Mouse (Mus musculus) neural tube, embryonic 14.5 days (tissue): ENCODE results near the gene Calcrl. TPM values are rescaled to one million over a fixed set of nuclear protein-coding genes. Genes with fewer than 3 reads are reported as not detected.

Source experiments
- ATAC-seq: fragments of 200-750 bp; cut with Nextera tagmentation; 2 replicates; pipeline ENCODE4 v1.8.0; 2017; ENCODE audit warnings: low read depth, mild to moderate bottlenecking, moderate TSS enrichment, moderate library complexity
- H3K27ac ChIP-seq: fragments of 300-500 bp; sonication (generic); 2 replicates; pipeline ENCODE4 v1.5.1; 2014; ENCODE audit warnings: low read depth, mild to moderate bottlenecking, control low read depth, low read length, moderate library complexity, mixed read lengths
- H3K27me3 ChIP-seq: fragments of 300-500 bp; sonication (generic); 2 replicates; pipeline ENCODE4 v1.6.1; 2014; ENCODE audit warnings: low read length; ENCODE audit not compliant: control insufficient read depth, insufficient read depth
- H3K36me3 ChIP-seq: fragments of 300-500 bp; sonication (generic); 2 replicates; pipeline ENCODE4 v1.6.1; 2014; ENCODE audit warnings: low read length, mixed read lengths; ENCODE audit not compliant: control insufficient read depth, insufficient read depth
- H3K4me1 ChIP-seq: fragments of 300-500 bp; sonication (generic); 2 replicates; pipeline ENCODE4 v1.6.1; 2014; ENCODE audit warnings: low read length; ENCODE audit not compliant: control insufficient read depth, insufficient read depth
- H3K4me2 ChIP-seq: fragments of 300-500 bp; sonication (generic); 2 replicates; pipeline ENCODE4 v1.6.1; 2014; ENCODE audit warnings: mild to moderate bottlenecking, low read depth, low read length, control low read depth
- H3K4me3 ChIP-seq: fragments of 300-500 bp; sonication (generic); 2 replicates; pipeline ENCODE4 v1.5.1; 2014; ENCODE audit warnings: low read depth, low read length, control low read depth, mixed read lengths
- H3K9ac ChIP-seq: fragments of 300-500 bp; sonication (generic); replicated peaks from 2 replicates; pipeline ENCODE4 v1.6.1; 2014; ENCODE audit warnings: low read depth, mild to moderate bottlenecking, control low read depth, low read length, mixed read lengths
- H3K9me3 ChIP-seq: fragments of 300-500 bp; sonication (generic); 2 replicates; pipeline ENCODE4 v1.6.1; 2016; ENCODE audit warnings: low read length; ENCODE audit not compliant: control insufficient read depth
- WGBS: fragments of 180-500 bp; shearing (Covaris S2); extraction: QIAGEN DNeasy Blood & Tissue Kit; methylation state at CpG from one replicate; pipeline ENCODE4 v1.1.7; 2014; 5-methylcytosine and 5-hydroxymethylcytosine counted together
- polyA plus RNA-seq: library from polyadenylated mRNA; unstranded; fragments of >200 nt; fragmentation: Nextera tagmentation; extraction: Ambion mirVana; gene quantifications from 2 replicates; pipeline ENCODE4 v1.2.1, GENCODE M21; 2014

Calcrl gene
- polyA plus RNA-seq, result 28.4 and 29.6 TPM in 2 replicates

DNA sequence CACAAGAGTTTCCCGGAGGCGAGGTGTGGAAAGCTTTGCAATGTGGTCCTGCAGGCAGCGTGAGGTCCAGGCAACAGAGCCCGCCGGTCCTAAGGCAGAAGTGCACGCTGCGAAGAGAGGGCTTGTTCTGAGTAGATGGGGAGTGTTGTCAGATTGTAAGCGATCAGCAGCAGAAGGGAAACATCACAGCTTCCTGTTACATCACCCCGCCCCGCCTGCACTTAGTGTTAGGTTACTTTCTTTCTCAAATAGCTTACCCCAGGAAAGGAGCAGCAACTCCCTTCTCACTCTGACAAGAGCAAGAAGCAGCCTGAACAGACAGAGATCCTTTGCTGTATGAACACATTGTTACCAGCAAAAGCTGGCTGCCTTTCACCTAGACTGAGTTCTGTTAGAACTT, at the start of gene Calcrl:
Calcrl (minus strand) TSS at position 274 of the 400 bp plus-strand sequence.
- H3K27ac ChIP-seq, result peak within 1 kb of the TSS; percentile 57; the same call in 1 of the 2 replicates
- H3K36me3 ChIP-seq, result no peaks in the 10 kb centered on the region
- no peaks in the 10 kb centered on the region for H3K9me3 ChIP-seq
- peak within 1 kb of the TSS; percentile 50 for H3K4me2 ChIP-seq
- WGBS, result under 1% methylated on average over 10 of the region's 10 CpGs
- peak within 1 kb of the TSS; percentile 30 for H3K4me3 ChIP-seq
- no peaks in the 10 kb centered on the region for H3K4me1 ChIP-seq
- peak; percentile 76; the same call in 1 of the 2 replicates for ATAC-seq
- H3K9ac ChIP-seq, result 0 out of 2 replicates have a peak within 1 kb of the TSS, but pooled peaks have one; percentile 21
- no peaks in the 10 kb centered on the region for H3K27me3 ChIP-seq

DNA sequence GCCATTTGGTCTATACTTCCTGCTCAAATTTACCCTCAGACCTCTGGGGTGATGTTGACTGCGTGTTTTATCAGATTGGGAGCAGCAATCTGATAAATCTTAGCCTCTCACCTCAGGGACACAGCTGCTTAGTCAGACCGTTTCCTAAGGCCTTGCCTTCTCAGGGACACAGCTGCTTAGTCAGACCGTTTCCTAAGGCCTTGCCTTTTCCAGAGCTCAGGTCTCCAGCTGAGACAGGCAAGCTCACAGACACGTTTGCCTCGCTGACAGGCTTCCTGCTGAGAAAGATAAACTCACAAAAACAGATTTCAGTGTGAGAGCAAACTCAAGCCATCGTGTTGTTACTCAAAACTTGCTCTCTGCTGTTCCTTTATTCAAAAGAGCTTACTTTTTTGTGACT, 49.4 kb upstream of the Calcrl start:
- Histone ChIP-seq H3K27ac (no peak overlapping the region), H3K4me2 (no peak overlapping the region), H3K9me3 (no peaks in the 10 kb centered on the region), H3K4me1 (no peaks in the 10 kb centered on the region), H3K27me3 (no peaks in the 10 kb centered on the region), H3K36me3 (no peaks in the 10 kb centered on the region), H3K9ac (0 out of 2 replicates have a peak overlapping the region, but pooled peaks have one; percentile 28), H3K4me3 (no peak overlapping the region)
- WGBS, result 10% methylated on average over 6 of the region's 6 CpGs
- ATAC-seq, result no peak

DNA sequence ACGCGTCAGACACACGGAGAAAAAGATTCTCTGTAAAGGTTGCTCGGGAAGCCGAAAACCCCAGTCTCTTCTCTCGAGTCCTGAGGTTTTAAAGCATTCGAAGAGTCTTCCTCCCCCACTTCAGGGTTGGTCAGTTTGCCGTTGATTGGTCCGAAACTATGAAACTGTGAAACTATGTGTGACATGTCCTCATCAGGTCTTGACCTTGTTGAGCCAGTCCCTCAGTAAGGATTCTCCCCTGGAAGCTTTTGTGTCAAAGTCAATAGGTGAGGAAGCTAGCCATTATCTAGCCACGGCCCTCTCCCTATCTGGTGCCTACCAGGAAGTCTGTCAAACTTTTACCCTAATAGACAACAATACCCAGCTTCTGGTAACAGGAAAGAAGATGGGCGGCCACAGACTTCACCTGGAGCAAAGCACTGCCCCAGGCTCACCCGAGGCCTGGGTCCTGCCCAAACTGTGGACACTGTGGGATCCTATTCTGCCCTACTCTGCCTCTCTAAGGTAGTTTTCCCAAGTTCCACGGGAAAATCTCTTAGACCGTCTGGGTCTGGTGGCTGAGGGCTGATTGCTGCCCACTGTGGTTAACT, 48.8 kb upstream of the Calcrl start:
- Histone ChIP-seq H3K27ac (no peak overlapping the region), H3K27me3 (no peaks in the 10 kb centered on the region), H3K9me3 (no peaks in the 10 kb centered on the region), H3K4me2 (no peak overlapping the region), H3K36me3 (no peaks in the 10 kb centered on the region), H3K9ac (no peak overlapping the region), H3K4me3 (no peak overlapping the region), H3K4me1 (no peaks in the 10 kb centered on the region)
- ATAC-seq, result no peak
- 81% methylated on average over 14 of the region's 14 CpGs for WGBS

DNA sequence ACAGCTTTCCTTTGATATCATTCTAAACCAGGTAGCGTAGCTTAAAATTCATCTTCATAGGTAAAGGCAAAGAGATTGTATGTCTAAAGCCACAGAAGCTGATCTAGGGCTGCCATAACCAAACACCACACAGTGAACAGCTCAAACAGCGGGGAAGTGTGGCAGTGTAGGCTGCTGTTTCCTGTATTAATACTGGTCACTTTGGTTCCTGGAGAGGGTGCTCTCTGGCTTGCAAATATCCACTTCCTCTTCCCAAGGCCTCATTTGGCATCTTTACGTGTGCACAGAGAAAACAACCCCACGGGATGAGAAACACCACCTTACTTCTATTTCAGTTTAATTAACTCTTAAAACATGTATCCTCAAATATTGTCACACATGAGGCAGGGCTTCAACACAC, 42.2 kb upstream of the Calcrl start:
- Histone ChIP-seq H3K9ac (no peak overlapping the region), H3K4me1 (no peaks in the 10 kb centered on the region), H3K27me3 (no peaks in the 10 kb centered on the region), H3K27ac (no peak overlapping the region), H3K4me3 (no peak overlapping the region), H3K9me3 (no peaks in the 10 kb centered on the region), H3K36me3 (no peaks in the 10 kb centered on the region), H3K4me2 (no peak overlapping the region)
- no peak for ATAC-seq
- WGBS, result 89% methylated on average over 4 of the region's 4 CpGs

DNA sequence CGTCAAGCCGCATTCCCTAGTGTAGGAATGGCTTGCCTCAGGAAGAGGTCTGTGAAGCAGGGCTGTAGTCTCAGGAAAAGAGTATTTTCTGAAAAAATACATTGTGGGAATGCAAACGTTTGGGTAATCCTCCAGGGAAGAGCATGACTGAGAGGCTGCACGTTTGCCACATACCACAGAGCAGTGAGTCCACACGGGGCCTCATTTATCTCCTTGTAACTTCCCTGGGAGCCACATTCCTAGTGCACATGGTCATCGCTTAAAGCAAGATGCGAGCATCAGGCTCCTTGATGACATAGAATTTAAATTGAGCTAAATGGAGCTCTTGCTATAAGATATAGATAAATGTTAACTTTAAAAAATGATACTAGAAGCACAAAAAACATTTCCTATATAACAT, 39.7 kb upstream of the Calcrl start:
- Histone ChIP-seq H3K9ac (no peak overlapping the region), H3K4me3 (no peak overlapping the region), H3K27me3 (no peaks in the 10 kb centered on the region), H3K9me3 (no peaks in the 10 kb centered on the region), H3K27ac (no peak overlapping the region), H3K4me1 (no peaks in the 10 kb centered on the region), H3K36me3 (no peaks in the 10 kb centered on the region), H3K4me2 (no peak overlapping the region)
- WGBS, result 50% methylated on average over 7 of the region's 7 CpGs
- no peak for ATAC-seq

DNA sequence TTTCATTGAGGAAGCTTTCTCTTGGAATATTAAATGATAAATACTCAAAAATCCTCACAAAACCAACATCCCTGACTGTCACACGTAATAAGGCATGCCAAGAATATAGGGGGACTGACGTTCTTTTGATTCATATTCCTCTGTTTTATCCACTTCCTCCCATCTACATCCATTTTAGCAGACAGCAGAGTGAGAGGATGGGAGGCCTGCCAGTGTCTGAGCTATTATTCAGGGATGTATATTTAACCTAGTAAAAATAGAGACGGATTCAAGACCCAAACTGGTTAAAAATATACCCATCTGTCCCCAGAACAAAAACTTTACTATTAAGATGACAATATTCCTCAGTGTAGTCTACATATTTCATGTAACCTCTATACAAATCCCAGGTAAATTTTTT, 37.2 kb upstream of the Calcrl start:
- H3K4me3 ChIP-seq, result no peak overlapping the region
- no peak for ATAC-seq
- 87% methylated on average over 3 of the region's 3 CpGs for WGBS

DNA sequence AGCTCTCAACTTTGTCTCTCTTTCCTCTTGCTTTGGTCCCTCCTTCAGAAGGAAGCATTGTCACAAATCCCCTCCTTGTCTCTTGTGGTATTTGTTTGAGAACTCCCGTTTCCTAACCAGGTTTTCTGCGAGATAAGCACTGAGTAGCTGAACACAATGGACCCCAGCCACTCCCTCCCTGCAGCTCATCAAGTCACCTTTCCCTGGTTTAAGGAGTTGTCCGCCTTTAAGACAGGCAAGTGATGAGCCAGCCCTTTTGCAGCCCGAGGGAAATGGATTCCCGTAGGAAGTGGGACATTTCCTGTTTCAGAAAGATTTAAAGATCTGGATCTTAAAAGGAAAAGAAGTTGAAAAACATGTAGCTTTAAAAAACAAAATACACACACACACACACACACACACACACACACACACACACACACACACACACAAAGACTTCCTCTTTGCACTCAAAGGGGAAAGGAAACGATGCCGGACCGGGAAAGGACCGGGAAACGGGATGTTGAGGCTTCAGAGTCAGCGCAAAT, 34.5 kb upstream of the Calcrl start:
- Histone ChIP-seq H3K9ac (no peak overlapping the region), H3K36me3 (no peaks in the 10 kb centered on the region), H3K27ac (no peak overlapping the region), H3K4me2 (no peak overlapping the region), H3K27me3 (no peaks in the 10 kb centered on the region), H3K4me1 (no peaks in the 10 kb centered on the region), H3K4me3 (no peak overlapping the region), H3K9me3 (no peaks in the 10 kb centered on the region)
- 72% methylated on average over 11 of the region's 11 CpGs for WGBS
- no peak for ATAC-seq

More for the DNA sequence above, 37.2 kb upstream of the Calcrl start:
- H3K27ac ChIP-seq, result no peak overlapping the region
- H3K4me2 ChIP-seq, result no peak overlapping the region
- no peaks in the 10 kb centered on the region for H3K36me3 ChIP-seq
- no peak overlapping the region for H3K9ac ChIP-seq
- no peaks in the 10 kb centered on the region for H3K27me3 ChIP-seq
- no peaks in the 10 kb centered on the region for H3K4me1 ChIP-seq
- no peaks in the 10 kb centered on the region for H3K9me3 ChIP-seq

DNA sequence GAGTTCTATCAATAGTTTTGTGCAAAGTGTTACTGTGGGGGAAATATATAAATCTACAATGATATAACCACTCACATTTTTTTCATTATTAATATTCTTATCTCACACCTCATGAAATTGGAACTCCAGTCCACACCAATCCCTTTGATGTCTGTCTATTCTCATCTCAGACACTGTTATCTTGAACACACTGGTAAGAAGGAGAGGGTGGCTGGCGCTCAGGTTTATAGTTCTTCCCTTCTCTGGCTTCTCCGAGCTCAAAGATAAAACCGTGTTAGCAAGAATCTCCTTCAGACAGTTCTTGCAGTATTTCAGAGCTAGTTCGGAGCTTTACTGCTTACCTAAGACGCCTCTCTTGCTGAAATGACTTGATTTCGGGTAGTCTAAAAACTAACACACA, 32.0 kb upstream of the Calcrl start:
- H3K9ac ChIP-seq, result no peak overlapping the region
- no peaks in the 10 kb centered on the region for H3K4me1 ChIP-seq
- H3K9me3 ChIP-seq, result no peaks in the 10 kb centered on the region
- H3K36me3 ChIP-seq, result no peaks in the 10 kb centered on the region
- no peak overlapping the region for H3K4me3 ChIP-seq
- no peaks in the 10 kb centered on the region for H3K27me3 ChIP-seq
- WGBS, result 87% methylated on average over 6 of the region's 6 CpGs
- H3K27ac ChIP-seq, result no peak overlapping the region
- no peak for ATAC-seq
- H3K4me2 ChIP-seq, result no peak overlapping the region

DNA sequence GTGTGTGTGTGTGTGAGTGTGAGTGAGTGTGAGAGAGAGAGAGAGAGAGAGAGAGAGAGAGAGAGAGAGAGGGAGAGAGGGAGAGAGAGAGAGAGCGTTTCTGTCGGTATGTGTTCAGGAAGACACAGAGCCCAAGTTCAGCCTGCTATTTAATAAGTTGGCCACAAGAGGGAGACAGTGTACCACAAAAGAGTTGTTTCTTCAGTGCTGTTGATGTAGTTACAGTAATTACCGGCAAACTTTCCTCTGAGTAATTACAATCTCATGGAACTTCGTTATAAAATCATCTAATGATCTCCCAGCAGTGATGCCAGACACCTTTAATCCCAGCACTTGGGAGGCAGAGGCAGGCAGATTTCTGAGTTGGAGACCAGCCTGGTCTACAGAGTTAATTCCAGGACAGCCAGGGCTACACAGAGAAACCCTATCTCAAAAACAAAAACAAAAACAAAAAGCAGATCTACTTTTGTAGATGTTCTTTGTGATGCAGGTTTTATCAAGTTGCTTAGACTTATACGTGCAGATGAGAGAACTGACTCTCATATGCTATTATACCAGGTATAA, 30.1 kb upstream of the Calcrl start:
- H3K4me1 ChIP-seq, result no peaks in the 10 kb centered on the region
- H3K9me3 ChIP-seq, result no peaks in the 10 kb centered on the region
- H3K9ac ChIP-seq, result no peak overlapping the region
- peak; percentile 79; the same call in 1 of the 2 replicates for ATAC-seq
- no peak overlapping the region for H3K4me3 ChIP-seq
- H3K27ac ChIP-seq, result no peak overlapping the region
- 8% methylated on average over 5 of the region's 5 CpGs for WGBS
- H3K36me3 ChIP-seq, result no peaks in the 10 kb centered on the region
- no peaks in the 10 kb centered on the region for H3K27me3 ChIP-seq
- no peak overlapping the region for H3K4me2 ChIP-seq
